Mouse (Mus musculus): ENCODE results near the gene Dis3l2.
A peak's percentile ranks its signal among the peaks of the same experiment; 100 is the strongest.

The Dis3l2 gene

DNA sequence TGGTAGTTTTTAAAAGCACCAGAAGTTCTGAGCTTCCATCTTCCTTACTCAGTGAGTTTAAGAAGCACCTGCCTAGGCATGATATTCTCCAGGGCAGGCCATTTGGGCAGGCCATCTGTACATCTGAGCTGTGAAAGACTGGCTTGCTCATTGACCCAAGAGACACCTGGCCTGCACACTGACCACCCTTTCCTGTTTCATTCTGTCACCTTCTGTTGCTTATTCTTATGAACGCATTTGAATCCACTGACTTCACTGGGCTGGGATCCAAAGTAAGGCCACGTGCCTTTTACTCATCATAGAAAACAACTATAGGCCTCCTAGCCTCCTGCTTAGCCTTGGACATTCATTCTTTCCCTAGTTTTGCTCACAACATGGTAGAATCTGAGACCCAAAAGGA lies 309.0 kb downstream of the Dis3l2 start:
- DNase-seq = no peak

GRCm38 (mm10) chr1:87020714-87021113 lies 317.1 kb downstream of the Dis3l2 start:
- DNase-seq = no peak

- DNase-seq = no peak
Observed at GRCm38 (mm10) chr1:87021584-87021983, 318.0 kb downstream of the Dis3l2 start.

GRCm38 (mm10) chr1:87023291-87024170 lies 319.9 kb downstream of the Dis3l2 start:
- no peak for DNase-seq

DNA sequence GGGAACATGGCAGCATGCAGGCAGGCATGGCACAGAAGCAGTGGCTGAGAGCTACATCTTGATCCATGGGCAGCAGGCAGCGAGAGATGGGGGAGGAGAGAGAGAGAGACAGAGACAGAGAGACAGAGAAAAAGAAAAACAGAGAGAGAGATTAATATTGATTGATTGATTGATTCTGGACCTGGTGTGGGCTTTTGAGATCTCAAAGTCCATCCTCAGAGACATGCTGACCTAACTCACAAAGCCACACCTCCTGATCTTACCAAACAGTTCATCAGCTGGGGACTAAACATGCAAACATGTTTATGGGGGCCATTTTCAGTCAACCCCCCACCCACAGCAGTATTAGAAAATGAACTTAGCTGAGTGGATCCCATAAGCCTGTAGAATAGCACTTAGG lies 321.4 kb downstream of the Dis3l2 start:
- no peak for DNase-seq

DNA sequence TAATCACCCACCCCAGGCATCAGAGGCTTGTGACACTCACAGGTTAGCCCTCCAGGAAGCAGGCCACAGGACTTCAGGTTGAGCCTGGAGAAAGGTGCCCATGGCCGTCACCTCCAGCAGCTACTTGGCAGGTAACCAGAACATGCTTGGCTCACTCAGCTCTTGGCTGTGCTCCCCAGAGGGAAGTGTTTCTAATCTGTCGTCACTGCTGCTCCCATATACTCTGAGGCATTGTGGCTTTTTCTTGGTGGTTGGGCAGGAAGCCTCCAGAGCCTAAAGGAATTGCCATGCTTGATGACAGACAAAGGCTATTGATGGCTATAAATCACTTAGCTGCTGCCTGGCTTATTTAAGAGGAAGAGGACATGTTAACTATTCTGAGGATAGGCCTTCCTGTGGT lies 325.2 kb downstream of the Dis3l2 start:
- DNase-seq = peak; percentile 62 to 72

DNA sequence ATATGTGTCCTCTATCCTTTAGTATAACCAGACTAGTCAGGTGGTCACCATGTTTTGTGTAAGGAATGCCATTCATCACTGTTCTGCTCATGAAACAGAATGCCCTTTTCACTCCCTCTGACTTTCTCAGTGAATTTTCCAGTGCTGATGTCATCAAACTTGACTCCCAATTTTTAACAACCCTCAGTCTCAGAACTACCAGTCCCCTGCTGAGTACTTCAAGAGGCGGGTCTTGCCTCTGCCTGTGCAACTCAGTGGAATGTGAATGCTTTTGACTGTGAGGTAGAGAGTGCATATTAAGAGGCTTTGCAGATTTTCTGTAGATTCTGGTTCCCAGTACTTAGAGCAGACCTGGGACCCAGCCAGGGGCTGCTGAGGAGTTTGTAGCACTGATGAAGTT lies 327.0 kb downstream of the Dis3l2 start:
- DNase-seq = no peak

DNA sequence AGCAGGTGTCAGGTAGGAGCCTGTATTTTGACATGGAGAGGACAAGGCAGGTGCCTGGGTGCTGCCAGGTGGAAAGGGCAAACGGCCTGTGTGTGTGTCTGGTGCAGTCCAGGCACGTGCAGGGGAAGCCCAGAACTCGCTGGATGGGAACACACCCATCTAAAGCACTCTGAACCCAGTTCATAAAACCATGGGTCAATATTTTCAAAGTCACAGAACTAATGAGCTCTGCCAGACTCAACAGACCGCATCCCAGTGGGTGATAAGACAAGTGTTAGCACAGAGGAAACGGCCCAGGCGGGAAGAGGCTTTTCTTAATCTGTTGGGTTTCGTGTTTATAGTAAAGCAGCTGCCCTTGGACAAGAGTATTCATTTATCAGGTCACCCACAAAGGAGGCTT lies 328.9 kb downstream of the Dis3l2 start:
- peak; percentile 17 to 21 for DNase-seq

DNA sequence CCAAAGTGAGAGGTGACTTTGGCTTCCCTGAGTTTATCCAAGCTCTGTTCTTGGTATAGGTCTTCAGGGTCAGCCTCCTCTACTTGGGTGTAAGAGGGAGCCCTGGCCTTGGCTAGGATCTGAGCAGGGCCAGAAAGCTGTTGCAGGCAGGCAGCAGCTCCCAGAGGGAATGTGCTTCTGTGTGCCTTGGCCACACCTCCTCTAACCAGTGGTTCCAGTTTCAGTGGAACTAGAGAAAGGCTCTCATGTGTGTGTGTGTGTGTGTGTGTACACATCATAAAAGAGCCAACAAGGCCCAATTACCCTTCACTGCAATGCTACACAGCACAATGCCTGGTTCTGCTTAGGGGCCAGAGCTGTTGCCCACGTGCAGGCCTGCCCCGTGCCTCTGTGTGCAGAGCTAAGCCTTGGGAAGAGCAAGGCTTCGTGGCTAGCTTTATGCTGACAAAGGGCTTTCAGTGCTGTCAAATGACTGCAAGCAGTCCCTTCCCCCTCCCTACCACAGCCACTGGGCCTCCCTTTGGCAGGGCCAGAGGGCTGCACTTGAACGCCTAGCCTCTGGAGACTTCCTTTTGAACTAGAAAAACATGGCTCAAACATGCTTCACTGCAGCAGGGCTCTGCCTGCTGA lies 332.0 kb downstream of the Dis3l2 start:
- peak; percentile 23 to 38 for DNase-seq

GRCm38 (mm10) chr1:87036334-87036733 lies 332.7 kb downstream of the Dis3l2 start:
- no peak for DNase-seq

- DNase-seq = no peak
Observed at GRCm38 (mm10) chr1:87038477-87039070, 335.0 kb downstream of the Dis3l2 start.

DNA sequence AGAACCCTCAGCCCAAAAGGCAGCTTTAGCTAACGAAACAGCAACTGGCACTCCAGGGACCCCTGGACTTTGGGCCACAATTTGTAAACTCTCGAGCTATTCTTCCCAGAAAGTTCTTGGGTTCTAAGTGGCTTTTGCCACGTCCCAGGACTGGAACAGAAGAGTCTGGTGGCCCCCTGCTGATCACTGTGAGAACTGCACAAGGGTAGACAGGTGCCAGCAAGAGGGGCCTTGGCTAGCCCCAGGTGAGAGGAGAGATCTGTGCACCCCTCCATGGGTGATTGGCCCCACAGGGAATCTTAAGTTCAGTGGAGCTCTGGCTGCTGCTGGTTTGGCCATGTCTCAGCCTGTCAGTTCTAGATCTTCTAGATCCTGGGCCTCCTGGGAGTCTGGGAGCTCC lies 337.5 kb downstream of the Dis3l2 start:
- DNase-seq = peak; percentile 38 to 72

- DNase-seq = peak; percentile 27 to 74
Observed at GRCm38 (mm10) chr1:87041814-87042438, 338.3 kb downstream of the Dis3l2 start.

DNA sequence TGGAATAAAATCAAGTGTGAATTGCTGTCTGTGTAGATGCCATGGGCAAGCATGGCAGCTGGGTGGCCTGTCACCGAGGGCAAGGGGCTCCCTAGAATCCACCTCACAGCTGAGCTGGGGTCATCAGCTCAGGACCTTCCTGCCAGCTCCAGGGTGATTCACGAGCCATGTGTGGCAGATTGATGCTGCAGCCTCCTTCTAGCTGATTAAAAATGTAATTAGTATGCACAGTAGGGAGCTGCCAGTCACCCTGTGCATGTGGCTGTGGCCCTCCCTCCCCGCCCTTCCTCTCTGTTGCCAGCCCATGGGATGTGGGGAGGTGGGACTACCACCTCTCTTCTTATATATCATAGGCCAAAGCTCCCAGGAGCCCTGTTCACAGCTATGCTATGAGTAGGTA lies 346.5 kb downstream of the Dis3l2 start:
- DNase-seq = no peak

- no peak for DNase-seq
Observed at GRCm38 (mm10) chr1:87050700-87051099, 347.1 kb downstream of the Dis3l2 start.

- DNase-seq = no peak
Observed at GRCm38 (mm10) chr1:87051369-87051768, 347.8 kb downstream of the Dis3l2 start.

- DNase-seq = no peak
Observed at GRCm38 (mm10) chr1:87057075-87057474, 353.5 kb downstream of the Dis3l2 start.

- DNase-seq = no peak
Observed at GRCm38 (mm10) chr1:87059042-87059665, 355.5 kb downstream of the Dis3l2 start.

- no peak for DNase-seq
Observed at GRCm38 (mm10) chr1:87060913-87061312, 357.3 kb downstream of the Dis3l2 start.

GRCm38 (mm10) chr1:87070720-87071119 lies 367.1 kb downstream of the Dis3l2 start:
- DNase-seq = peak in 1 of 2 experiments; percentile 20

- no peak for DNase-seq
Observed at GRCm38 (mm10) chr1:87073776-87074175, 370.2 kb downstream of the Dis3l2 start.

GRCm38 (mm10) chr1:87086196-87086595 lies 382.6 kb downstream of the Dis3l2 start:
- DNase-seq = no peak

DNA sequence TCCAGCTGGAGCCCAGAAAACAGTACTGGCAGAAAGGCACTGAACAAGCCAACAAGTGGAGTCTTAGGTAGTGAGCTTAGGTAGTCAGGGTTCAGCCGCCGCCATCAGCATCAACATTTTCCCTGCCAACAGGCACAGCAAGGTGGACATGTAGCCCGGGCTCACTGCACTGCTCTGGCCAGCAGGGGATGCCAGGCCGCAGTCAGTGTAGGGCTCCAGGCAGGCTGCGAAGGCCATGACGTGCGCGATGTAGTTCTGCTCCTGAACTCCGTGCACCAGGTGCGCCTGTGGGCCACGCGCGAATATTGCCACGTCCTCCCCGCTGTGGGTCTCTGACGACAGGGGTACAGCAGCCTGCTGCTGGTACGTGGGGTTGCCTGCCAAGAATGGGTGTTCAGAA lies 383.4 kb downstream of the Dis3l2 start:
- DNase-seq = no peak

Measured in kidney, adult 8-10 months (tissue).